Mouse (Mus musculus): ENCODE data around the gene Vgf.

The Vgf gene

DNA sequence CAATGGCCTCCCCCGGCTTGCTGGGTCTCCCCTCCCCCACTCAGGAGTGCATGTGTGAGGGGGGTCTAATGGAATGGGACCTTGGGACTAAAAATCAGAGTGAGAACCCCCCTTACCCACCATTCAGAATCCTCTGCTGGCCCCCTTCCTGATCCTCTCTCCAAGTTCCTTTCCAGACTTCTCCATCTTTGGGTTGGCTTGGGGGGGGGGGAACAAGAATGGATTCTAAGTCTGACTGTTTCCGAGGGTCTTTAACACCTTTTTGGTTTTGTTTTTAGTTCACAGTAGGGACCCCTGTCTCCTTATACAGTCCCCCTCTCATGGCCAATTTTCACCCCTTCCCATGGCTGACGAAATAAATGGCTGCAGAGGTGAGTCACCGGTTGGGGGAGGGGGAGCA lies at the start of gene Vgf:
Gene Vgf, plus strand, starts transcription at position 301 of the 400 bp plus-strand sequence.
- no peak for DNase-seq (ENCODE audit: extremely low read depth, low read depth)

DNA sequence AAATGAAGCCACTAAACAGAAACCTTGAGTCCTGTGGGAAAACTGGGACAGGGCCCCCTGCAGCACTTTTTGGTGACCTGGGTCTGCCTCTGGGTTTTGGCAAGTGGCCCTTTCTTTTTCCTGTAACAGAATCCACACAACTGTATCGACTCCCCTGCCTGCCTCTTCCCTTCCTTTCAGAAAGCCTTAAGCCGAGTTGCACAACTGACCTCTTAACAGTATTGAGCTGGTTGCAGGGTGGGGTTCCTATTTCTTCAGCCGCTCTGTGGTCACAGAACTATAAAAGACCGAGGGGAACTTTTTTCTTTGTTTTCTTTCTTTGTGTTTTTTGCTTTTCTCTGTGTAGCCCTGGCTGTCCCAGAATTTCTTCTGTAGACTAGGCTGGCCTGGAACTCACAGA lies 48.4 kb upstream of the Vgf start:
- DNase-seq (ENCODE audit: extremely low read depth, low read depth), result no peak

DNA sequence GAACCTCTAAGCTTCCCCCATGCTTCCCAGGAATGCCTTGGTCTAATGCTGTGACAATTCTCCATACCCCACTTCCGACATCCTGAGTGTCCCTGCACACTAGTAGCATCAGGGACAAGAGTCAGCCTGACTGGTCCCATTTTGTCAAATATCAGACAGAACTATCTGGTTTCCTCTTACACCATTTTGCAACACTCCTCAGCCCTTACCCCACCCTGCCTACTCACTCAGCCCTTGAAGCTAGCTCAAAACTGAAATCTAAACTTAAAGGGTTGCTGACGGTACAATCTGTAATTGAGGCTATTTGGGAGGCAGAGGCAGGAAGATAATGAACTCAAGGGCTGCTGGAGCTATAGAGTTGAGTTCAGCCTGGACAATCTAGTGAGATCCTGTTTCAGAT lies 46.4 kb upstream of the Vgf start:
- no peak for DNase-seq (ENCODE audit: extremely low read depth, low read depth)

DNA sequence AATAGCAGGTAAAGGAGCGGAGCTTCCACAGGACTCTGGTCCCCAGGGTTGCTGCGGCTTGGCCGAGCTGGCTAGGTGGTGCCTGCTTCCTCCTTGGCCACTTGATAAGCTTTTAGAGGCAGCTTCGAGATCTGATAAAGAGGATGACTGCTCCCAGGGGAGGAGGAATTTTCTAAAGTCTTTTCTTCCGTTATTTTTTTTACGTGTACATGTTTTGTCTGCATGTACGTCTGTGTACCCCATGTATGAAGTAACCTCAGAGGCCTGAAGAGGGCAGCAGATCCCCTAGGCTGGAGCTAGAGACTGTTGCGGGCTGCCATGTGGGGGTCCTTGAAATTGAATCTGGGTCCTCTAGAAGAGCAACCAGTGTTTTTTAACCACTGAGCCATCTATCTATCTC lies 45.2 kb upstream of the Vgf start:
- DNase-seq (ENCODE audit: extremely low read depth, low read depth), result peak; percentile 23

DNA sequence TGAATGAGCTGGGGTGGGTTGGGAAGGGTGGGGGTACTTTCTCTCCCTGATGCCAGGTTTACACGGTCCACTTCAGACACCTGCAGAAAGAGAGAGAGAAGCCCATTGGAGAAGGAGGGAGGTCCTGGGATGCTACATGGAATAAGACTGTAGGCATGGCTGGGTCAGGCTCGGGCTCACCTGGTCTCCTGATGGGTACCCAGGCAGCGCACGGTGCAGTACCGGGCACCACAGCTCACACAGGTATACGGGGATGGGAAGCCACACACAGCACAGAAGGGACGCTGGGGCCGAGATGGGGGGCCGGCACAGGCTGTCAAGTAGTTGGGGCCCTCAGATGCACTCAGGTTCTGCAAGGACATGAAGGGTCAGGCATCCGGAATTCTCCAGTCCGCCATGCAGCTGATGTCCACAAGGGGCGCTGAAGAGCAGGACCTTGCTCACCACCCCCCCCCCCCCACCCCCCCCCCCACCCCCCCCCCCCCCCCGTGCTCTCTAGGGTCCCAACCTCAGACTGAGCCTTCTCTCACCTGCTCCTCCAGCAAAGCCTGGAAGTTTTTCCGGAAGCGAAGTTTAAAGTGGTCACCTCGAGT lies 43.8 kb upstream of the Vgf start:
- DNase-seq (ENCODE audit: extremely low read depth, low read depth), result no peak

DNA sequence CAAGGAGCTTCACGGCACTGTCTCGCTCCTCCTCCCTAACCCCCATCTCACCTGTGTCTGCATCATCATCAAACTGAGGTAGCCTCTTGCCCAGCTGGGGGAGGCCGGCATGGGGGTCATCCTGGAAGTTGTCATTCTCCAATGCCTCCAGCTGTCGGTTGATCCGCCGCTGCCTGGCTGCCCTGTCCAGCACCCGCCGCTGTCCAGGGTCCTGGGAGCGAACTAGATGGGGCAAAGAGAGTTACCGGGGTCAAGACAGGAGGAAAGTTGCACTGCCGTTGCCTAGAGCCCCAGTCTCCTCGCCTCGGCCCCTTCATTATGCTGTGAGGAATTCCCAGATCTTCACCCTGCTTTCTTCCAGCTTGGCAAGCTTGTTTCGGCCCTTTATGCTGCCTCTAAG lies 41.4 kb upstream of the Vgf start:
- no peak for DNase-seq (ENCODE audit: extremely low read depth, low read depth)

DNA sequence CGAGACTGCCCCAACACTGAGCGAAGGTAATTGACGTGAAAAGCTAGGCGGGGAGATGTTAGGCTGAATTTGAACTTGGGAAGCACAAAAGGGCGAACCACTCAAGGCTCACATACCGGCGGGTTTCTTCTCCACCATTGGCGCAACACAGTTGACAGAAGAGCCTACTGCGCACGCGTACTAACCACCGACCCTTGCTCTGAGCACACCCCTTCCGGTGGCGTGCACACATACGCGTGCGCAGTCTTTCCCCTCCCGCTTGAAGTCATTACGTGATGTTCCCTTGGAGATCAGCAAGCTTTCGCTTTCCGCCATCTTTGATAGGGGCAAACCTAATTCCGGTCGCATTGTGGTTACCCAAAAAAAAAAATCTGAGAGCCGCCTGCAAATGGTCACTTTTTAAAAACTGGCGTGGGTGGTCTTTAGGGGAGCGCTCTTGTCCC lies 39.5 kb upstream of the Vgf start, which contains the start of gene Plod3:
Gene Plod3, plus strand, starts transcription at position 325 of the 443 bp plus-strand sequence.
- peak; percentile 97 for DNase-seq (ENCODE audit: extremely low read depth, low read depth)

DNA sequence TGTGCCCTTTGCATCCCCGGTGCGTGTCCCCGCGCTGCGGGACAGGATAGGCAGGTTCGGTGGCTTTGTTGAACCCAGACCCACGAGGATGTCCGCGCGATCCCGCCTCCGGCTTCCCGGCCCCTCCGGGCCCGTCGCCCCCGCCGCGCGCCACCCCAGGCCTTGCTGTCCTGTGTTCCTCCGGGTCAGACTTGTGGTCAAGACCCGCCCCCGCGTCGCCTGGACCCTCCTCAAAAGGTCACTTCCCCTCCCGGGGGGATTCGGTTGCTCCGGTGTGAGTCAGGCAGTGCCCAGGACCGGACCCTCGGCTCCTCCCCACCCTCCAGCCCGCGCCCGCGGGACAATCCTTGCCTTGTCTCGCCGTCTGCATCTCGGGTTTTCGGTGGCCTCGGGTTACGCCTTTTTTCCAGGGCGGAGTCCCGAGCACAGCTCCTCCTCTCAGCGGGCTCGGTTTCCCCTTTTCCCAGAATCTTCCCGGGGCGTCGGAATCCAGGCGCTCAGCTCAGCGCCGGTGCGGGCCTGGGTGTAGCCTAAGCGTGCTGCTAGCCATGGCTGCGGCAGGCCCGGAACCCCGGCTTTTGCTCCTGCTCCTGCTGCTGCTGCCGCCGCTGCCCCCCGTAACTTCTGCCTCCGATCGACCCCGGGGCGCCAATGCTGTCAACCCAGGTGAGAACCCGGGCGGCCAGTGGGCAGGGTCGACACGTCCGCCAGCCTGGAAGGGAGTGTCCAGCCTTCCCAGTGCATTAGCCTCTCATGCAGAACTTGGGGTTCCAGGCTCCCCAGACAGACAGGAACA lies 38.9 kb upstream of the Vgf start:
- DNase-seq (ENCODE audit: extremely low read depth, low read depth), result peak; percentile 49

DNA sequence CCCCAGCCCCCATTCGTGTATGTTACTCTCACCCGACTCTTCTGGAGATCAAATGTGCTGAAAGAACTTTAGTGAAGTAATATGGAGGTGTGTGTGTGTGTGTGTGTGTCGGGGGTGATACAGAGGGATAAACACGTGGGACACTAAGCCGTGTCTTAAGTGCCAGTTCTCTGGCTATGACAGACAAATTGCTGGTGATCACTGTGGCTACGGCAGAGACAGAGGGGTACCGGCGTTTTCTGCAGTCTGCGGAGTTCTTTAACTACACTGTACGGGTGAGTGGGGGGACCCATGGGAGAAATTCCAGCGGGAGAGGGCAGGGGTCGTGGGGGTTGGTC lies 38.3 kb upstream of the Vgf start, which contains the start of gene Znhit1:
Gene Znhit1, minus strand, starts transcription at position 88 of the 338 bp plus-strand sequence.
- DNase-seq (ENCODE audit: extremely low read depth, low read depth), result peak; percentile 44

DNA sequence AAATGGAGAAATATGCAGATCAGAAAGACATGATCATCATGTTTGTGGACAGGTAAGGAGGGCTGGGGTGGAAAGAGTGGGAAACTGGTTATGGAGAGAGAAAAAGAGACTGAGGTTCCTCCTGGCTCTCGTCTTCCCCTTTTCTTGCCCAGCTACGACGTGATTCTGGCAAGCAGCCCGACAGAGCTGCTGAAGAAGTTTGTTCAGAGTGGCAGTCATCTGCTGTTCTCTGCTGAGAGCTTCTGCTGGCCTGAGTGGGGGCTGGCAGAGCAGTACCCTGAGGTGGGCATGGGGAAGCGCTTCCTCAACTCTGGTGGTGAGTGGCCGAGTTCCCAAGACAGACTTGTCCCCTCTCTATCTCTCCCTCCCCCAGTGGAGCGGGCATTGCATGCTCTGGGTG lies 37.8 kb upstream of the Vgf start:
- DNase-seq (ENCODE audit: extremely low read depth, low read depth), result peak; percentile 56

DNA sequence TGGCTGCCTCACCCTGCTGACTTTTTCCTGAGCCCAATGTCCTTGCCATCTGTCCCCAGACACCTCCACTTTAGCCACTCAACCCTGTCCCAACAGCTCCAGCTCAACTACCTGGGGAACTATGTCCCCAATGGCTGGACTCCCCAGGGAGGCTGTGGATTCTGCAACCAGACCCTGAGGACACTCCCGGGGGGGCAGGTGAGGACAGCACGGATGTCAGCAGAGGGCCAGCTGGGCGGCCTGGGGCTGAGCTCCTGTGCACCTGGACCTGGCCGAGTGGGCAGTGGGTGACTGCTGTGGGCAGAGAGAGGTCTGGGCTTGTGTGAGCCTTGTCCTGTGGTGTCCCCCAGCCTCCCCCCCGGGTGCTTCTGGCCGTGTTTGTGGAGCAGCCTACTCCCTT lies 36.4 kb upstream of the Vgf start:
- no peak for DNase-seq (ENCODE audit: extremely low read depth, low read depth)

DNA sequence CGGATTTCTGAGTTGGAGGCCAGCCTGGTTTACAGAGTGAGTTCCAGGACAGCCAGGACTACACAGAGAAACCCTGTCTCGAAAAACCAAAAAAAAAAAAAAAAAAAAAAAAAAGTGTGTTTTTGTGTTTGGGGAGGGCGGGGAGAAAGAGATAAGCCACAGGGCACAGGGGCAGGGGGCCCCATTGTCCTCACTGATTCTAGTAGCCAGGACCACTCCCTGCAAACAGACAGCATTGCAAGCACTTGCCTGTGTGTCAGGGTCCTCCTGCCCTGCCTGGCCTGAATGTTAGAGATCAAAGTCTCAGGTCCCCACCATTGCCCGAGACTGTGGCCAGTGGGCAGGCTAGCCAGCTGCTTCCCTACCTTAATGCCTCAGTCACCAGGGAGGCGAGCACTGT lies 26.7 kb upstream of the Vgf start:
- no peak for DNase-seq (ENCODE audit: extremely low read depth, low read depth)

DNA sequence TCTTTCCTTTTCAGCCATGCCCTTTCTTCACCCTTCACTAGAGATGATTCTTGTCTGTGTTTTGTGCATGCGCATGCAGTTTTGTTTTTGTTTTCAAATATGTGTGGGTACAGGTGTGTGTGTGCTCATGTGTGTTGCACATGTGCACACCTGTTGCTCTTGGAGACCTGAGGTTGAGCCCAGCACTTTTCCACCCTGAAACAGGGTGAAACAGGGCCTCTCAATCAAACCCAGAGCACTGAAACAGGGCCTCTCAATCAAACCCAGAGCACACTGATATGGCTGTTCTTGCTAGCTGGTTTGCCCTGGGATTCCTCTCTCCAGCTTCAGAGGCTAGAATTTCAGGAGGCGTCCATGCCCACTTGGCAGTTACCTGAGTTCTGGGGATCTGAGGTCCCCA lies 25.6 kb upstream of the Vgf start:
- DNase-seq (ENCODE audit: extremely low read depth, low read depth), result no peak

DNA sequence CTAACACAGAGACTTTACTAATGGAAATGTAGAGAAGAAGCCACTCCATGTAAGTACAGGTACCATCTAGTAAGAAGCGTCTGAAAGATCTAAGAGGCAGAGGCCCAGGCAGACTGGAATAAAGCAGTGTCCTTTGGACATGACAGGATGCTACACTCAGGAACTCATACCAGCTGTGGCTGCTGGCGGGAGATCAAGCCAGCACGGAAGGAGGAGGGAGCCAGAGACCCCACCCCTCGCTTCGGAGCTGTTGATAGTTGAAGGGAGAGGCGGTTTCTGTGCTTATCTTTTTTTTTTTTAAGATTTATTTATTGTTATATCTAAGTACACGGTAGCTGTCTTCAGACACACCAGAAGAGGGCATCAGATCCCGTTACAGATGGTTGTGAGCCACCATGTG lies 18.9 kb upstream of the Vgf start:
- no peak for DNase-seq (ENCODE audit: extremely low read depth, low read depth)

DNA sequence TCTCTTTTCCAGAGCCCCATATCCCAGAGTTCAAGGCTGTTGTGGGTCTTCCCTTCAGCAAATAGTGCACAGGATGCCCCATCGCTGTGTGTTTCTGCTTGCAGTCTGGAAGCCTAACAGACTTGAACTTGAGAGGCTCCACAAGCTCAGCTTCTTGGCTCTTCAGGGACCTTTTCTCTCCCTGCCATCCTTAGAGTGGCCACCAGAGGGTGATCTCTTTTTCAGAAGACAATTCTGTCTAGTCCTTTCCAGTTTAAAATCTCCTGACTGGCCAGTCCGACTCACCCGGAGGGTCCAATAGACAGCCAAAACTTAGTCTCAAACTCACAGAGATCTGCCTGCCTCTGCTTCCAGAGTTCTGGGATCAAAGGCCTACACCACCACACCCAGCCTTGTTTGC lies 16.2 kb upstream of the Vgf start:
- DNase-seq (ENCODE audit: extremely low read depth, low read depth), result peak; percentile 39

DNA sequence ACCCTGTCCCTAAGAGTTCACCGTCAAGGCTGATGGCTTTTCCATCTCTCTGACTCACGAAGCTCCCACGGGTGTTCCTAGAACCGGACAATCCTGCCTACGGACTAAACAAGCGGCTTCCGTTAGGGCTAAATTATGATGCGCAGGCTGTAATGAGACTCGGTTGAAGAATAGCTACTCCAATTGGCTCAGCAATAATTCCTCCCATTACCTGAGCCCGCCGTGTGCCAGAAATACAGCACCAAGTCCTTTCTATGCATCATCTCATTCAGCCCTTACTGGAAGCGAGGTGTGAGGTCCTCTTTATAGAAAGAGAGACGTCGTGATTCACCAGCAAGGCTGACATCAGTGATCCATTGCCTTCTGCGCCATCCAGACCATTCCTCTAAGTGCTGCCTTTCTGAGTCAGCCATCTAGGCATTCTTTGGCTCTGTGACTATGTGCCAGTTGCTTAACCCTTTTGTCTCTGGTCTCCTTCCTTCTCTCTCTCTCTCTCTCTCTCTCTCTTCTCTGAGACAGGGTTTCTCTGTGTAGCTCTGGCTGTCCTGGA lies 13.7 kb upstream of the Vgf start:
- no peak for DNase-seq (ENCODE audit: extremely low read depth, low read depth)

DNA sequence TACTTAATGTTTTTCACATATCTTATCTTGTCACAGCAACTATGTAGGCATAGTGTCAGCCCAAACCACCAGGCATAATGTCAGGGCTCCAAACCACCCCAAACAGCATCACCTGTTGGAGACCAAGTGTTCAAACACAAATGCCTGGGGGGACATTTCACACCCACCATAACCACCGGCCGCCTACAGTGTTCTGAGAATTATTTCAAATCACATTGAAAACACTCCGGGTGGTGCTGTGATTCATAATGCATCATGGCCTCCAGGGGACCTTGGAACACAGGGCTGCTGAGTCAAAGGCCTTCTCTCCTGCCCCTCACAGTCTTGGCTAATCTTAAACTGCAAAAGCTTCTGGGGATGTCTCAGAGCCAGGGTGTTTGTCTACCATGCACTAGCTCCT lies 10.3 kb upstream of the Vgf start:
- DNase-seq (ENCODE audit: extremely low read depth, low read depth), result no peak

DNA sequence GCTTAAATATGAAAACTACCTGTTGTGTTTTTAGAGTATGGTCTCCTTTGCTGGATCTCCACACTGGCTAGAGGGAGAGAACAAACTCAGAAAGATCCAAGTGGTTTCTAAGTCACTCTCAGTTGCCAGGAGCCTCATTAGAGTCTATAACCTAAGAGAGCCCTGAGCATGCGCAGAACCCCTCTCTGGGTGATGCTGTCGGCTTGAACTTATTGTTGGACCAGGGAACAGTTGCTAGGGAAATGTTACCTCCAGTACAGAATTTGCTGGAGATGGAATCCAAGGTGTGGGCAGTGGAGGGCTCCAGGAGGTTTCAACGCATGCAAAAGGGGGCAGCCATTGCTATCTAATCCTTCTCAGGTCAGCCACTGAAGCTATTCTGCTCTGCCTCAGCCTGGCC lies 1.9 kb upstream of the Vgf start:
- DNase-seq (ENCODE audit: extremely low read depth, low read depth), result no peak

DNA sequence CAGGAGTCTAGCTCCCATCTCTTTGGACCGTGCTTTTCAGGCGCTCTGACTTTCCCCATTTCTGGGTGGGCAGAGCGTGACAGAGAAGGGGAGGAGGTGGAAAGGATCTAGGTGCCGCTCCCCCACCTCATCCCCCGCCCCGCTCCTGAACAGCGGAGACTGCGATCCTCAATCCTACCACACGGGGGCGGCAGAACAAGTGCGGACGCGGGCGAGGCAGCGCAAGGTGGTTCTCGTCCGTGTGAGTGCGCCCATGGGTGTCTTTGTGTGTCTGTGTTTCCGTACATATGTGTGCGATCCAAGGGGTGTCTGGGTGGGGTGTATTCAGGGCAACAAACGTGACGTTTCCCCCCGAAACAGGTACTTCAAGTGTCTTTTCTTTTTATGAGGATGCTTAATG lies 1.1 kb upstream of the Vgf start:
- no peak for DNase-seq (ENCODE audit: extremely low read depth, low read depth)

DNA sequence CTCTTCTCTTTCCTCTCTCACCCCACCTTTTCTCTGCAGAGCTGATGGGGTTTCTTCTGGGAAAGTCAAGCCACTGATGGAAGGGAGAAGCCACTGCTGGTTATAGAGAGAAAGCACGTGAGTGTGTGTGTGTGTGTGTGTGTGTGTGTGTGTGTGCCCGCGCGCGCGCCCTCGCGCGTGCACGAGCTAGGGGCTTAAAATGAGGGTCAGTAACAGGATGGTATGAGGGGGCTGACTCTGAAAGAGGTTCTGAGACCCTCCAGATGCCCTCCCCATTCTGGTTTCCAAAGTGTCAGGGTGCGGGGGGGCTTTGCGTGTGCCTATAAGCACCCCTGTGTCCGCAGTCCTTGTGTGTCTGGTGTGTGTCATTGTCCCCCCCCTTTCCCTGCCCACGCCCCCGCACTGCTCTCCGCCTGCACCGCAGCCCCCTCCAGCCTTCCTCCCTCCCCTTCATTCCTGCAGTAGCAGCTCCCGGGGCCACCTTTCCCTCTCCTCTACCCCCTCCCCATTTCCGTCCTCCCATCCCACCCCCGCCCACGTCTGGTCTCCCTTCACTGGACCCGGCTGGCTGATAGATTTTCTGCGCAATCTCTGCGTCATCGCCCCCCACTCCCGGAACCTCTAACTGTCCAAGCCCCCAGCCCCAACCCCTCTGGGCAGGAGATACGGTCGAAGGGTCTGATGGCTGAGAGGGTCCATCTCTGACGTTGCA lies 2.5 kb downstream of the Vgf start:
- no peak for DNase-seq (ENCODE audit: extremely low read depth, low read depth)

DNA sequence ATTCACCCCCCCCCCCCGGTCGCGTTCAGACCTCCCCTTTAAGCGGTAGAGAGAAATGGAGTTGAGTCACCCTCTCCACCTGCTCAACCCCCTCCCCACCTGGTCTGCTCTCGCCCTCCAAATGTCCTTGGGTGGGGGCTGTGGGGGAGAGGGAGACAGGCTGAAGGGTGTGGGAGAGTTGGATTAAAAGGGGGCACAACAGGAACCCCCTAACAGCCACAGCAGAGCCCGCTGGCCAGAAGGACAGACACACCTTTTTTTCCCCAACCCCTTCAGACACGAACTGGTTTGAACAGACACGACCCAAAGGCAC lies 3.0 kb downstream of the Vgf start:
- no peak for DNase-seq (ENCODE audit: extremely low read depth, low read depth)

DNA sequence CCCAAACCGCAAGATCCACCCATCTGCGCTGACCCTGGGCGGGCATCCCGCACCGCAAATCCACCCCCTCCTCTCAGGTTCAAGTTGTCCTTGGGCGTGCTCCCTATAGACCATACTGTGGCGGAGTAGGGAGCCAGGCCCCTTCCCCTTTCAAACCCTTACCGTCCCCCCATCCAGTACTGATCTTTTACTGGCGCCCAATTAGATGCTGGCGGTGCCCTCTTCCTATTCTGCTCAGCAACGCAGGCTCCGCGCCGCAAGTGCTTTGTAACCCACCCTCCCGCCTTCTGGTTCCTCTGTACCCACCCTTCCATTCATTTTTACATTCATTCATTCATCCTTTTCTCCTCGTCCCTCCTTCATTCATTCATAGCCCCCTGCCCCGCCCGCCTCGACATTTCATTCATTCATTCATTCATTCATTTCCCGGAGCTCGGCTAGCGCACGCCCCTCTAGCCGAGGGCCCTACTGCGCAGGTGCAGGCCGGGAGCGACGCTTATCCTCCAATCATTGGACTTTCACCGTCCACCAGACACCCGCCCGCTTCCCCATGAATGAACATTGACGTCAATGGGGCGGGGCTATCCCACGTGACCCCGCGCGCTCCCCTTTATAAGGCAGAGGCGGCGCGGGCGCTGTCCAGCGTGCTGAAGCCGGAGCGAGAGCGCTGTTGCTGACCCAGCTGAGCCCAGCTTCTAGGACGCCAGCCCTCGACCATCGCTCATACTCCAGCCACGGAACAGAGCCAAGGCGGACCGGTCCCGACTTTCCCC lies 3.6 kb downstream of the Vgf start:
- DNase-seq (ENCODE audit: extremely low read depth, low read depth), result peak; percentile 69
